Mouse (Mus musculus) CD4-positive, CD25-positive, alpha-beta regulatory T cell, adult 9 weeks (primary cell): ENCODE measurements around the gene Aldh1b1. TPM values are rescaled to one million over a fixed set of nuclear protein-coding genes. Genes with fewer than 3 reads are reported as not detected.

ENCODE experiments used
- polyA plus RNA-seq: library from polyadenylated mRNA; unstranded; fragments of 100-300 nt; shearing (Covaris generic); gene quantifications from one replicate; pipeline ENCODE4 v1.2.1, GENCODE M21; 2017

Aldh1b1 gene
- polyA plus RNA-seq, result 8.2 TPM

DNA sequence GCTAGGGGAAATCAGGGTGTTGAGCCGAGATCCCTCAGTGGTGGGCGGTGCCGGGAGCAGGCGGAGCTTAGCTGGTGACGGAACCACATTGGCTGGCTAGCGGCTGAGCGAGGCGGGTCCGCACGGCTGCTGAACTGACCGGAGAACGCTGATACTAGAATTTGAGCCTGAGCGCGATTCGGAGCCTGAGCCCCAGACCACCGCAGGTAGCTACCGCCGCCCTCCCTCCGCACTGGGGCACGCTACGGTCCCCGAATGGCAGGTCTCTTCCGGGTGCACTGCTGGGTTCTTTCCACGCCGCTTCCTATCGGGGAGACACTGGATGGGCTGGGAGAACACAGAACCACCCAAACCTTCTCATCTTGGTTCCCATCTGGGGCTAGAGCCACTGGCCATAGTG lies at the start of gene Aldh1b1:
Gene Aldh1b1, plus strand, starts transcription at position 59 of the 400 bp plus-strand sequence.

GRCm38 (mm10) chr4:45826275-45827040 lies 27.6 kb downstream of the Aldh1b1 start, which contains the start of gene Igfbpl1:
Gene Igfbpl1 (minus strand): TSS chr4:45826923.

DNA sequence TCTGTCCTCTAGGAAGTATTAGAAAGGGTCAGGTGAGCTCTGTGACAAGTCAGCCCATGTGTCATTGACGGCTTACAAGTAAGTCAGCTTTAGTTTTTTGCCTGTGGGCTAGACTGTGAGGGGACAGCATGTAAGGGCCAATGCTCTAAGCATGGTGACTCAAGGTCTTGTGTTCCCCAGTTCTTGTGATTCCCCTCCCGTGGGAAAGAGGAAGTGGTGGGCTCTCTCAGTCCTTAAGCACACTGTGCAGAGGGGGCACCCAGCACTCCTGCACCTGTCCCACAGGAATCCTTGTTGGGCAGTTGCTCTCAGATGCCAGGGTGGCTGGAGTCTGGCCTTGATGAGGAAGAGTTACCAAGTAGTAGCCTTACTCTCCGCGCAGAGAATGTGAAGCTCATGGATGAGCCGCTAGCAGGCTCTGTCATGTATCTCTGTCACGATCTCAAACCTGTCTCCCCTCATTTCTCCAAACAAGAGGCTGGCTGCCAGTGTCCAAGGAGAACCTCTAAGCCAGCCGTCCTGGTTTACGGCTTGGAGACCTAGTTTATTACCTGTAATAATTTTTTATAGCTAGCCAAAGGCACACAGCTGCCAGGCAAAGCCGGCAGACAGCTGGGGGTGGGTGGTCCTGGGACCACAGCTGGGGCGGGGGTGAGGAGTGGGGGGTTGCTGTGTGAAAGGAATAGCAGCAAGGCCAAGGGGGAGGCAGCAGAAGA lies 49.4 kb downstream of the Aldh1b1 start, which contains the start of gene Stra6l:
Gene Stra6l, plus strand, starts transcription at position 556 of the 716 bp plus-strand sequence.

Other genes starting within 250 kb of the Aldh1b1 start
- gene Igfbpl1, start 27.9 kb downstream of the Aldh1b1 start, polyA plus RNA-seq, result not detected
- 0.15 TPM for gene Stra6l, start 49.6 kb downstream of the Aldh1b1 start, polyA plus RNA-seq
- 0.07 TPM for gene Ccdc180, start 91.3 kb downstream of the Aldh1b1 start, polyA plus RNA-seq
- gene Tdrd7, start 166.3 kb downstream of the Aldh1b1 start, polyA plus RNA-seq, result 10.3 TPM
- gene Tmod1, start 239.9 kb downstream of the Aldh1b1 start, polyA plus RNA-seq, result 2.0 TPM